Mouse (Mus musculus) forebrain, postnatal 0 days (tissue): ENCODE data around the gene Grtp1. TPM values are rescaled to one million over a fixed set of nuclear protein-coding genes. Genes with fewer than 3 reads are reported as not detected.
"Not testable (repeated sequence)": the region's sequence is repeated elsewhere in the genome, so short reads cannot be mapped to it uniquely, and the experiment has no call there.

Experiments
- ATAC-seq: fragments of 200-750 bp; cut with Nextera tagmentation; 2 replicates; pipeline ENCODE4 v1.8.0; 2017; ENCODE audit warnings: mild to moderate bottlenecking, moderate library complexity
- DNase-seq: peaks from one replicate; pipeline ENCODE4 v3.0.0-alpha.2; 2015
- H3K27ac ChIP-seq: fragments of 300-500 bp; sonication (generic); 2 replicates; pipeline ENCODE4 v1.5.1; 2014; ENCODE audit warnings: low read depth, mild to moderate bottlenecking, antibody characterized with exemption, low read length, moderate library complexity, mixed read lengths
- H3K27me3 ChIP-seq: fragments of 300-500 bp; sonication (generic); 2 replicates; pipeline ENCODE4 v1.6.1; 2014; ENCODE audit warnings: mild to moderate bottlenecking, low read length, mixed read lengths; ENCODE audit not compliant: insufficient read depth
- H3K36me3 ChIP-seq: fragments of 300-500 bp; sonication (generic); 2 replicates; pipeline ENCODE4 v1.6.1; 2014; ENCODE audit warnings: mild to moderate bottlenecking, moderate library complexity; ENCODE audit not compliant: insufficient read depth
- H3K4me1 ChIP-seq: fragments of 300-500 bp; sonication (generic); 2 replicates; pipeline ENCODE4 v1.6.1; 2014; ENCODE audit warnings: antibody characterized with exemption; ENCODE audit not compliant: insufficient read depth
- H3K4me2 ChIP-seq: fragments of 300-500 bp; sonication (generic); 2 replicates; pipeline ENCODE4 v1.6.1; 2014; ENCODE audit warnings: low read depth, mild to moderate bottlenecking, moderate library complexity
- H3K4me3 ChIP-seq: fragments of 300-500 bp; sonication (generic); 2 replicates; pipeline ENCODE4 v1.5.1; 2014; ENCODE audit warnings: low read depth, low read length, mixed read lengths
- H3K9ac ChIP-seq: fragments of 300-500 bp; sonication (generic); 2 replicates; pipeline ENCODE4 v1.6.1; 2014; ENCODE audit warnings: mild to moderate bottlenecking
- H3K9me3 ChIP-seq: fragments of 300-500 bp; sonication (generic); 2 replicates; pipeline ENCODE4 v1.6.1; 2016; ENCODE audit warnings: low read length
- CTCF ChIP-seq: sonication (generic); IDR thresholded peaks from 2 replicates; pipeline ENCODE4 v1.5.1; 2016; ENCODE audit warnings: antibody characterized with exemption, control low read depth, low read depth
- WGBS: fragments of 180-500 bp; shearing (Covaris S2); extraction: QIAGEN DNeasy Blood & Tissue Kit; methylation state at CpG from one replicate; pipeline ENCODE4 v1.1.7; 2014; 5-methylcytosine and 5-hydroxymethylcytosine counted together
- polyA plus RNA-seq: library from polyadenylated mRNA; unstranded; fragments of >200 nt; fragmentation: Nextera tagmentation; extraction: Ambion mirVana; gene quantifications from 2 replicates; pipeline ENCODE4 v1.2.1, GENCODE M21; 2015
- total RNA-seq: library from RNA; depleted of rRNA; stranded (reverse); fragments of >200 nt; gene quantifications from 2 replicates; pipeline ENCODE4 v1.2.3, GENCODE M21; 2014

The Grtp1 gene
- total and polyA plus RNA-seq, 2 experiments from 2014 or later, result 10.8 to 17.2 TPM

GRCm38 (mm10) chr8:13150929-13151328, 49.5 kb downstream of the Grtp1 start:
- ATAC-seq (no peak), DNase-seq (no peak)
- Histone ChIP-seq H3K4me1 (no peaks in the 10 kb centered on the region), H3K9ac (no peak overlapping the region), H3K27me3 (no peaks in the 10 kb centered on the region), H3K36me3 (peaks cover 31% of the 10 kb centered on the region), H3K4me3 (no peak overlapping the region), H3K4me2 (no peak overlapping the region), H3K9me3 (no peaks in the 10 kb centered on the region), H3K27ac (no peak overlapping the region)
- no peak for TF ChIP-seq CTCF
- WGBS, result 88% methylated on average over 2 of the region's 2 CpGs

- Histone ChIP-seq H3K27me3 (no peaks in the 10 kb centered on the region), H3K4me3 (no peak overlapping the region), H3K27ac (no peak overlapping the region), H3K36me3 (peaks cover 41% of the 10 kb centered on the region), H3K4me2 (no peak overlapping the region), H3K4me1 (no peaks in the 10 kb centered on the region), H3K9ac (no peak overlapping the region), H3K9me3 (no peaks in the 10 kb centered on the region)
- ATAC-seq, result no peak
- 66% methylated on average over 5 of the region's 5 CpGs for WGBS
- no peak for DNase-seq
- no peak for TF ChIP-seq CTCF
Observed at GRCm38 (mm10) chr8:13149866-13150265, 50.6 kb downstream of the Grtp1 start.

GRCm38 (mm10) chr8:13149287-13149686, 51.1 kb downstream of the Grtp1 start:
- WGBS, result 99% methylated on average over 2 of the region's 2 CpGs
- TF ChIP-seq CTCF, result peak; percentile 11; the same call in 1 of the 2 replicates
- DNase-seq, result no peak
- no peaks in the 10 kb centered on the region for H3K4me1 ChIP-seq
- H3K4me2 ChIP-seq, result no peak overlapping the region
- H3K27me3 ChIP-seq, result no peaks in the 10 kb centered on the region
- H3K9ac ChIP-seq, result no peak overlapping the region
- no peak overlapping the region for H3K27ac ChIP-seq
- no peak overlapping the region for H3K4me3 ChIP-seq
- H3K36me3 ChIP-seq, result peaks cover 42% of the 10 kb centered on the region
- H3K9me3 ChIP-seq, result no peaks in the 10 kb centered on the region
- ATAC-seq, result no peak

GRCm38 (mm10) chr8:13148476-13148875, 51.9 kb downstream of the Grtp1 start:
- Histone ChIP-seq H3K4me3 (no peak overlapping the region), H3K4me1 (no peaks in the 10 kb centered on the region), H3K27me3 (no peaks in the 10 kb centered on the region), H3K27ac (no peak overlapping the region), H3K9ac (no peak overlapping the region), H3K36me3 (peaks cover 45% of the 10 kb centered on the region), H3K4me2 (no peak overlapping the region), H3K9me3 (no peaks in the 10 kb centered on the region)
- DNase-seq (no peak), ATAC-seq (no peak)
- 93% methylated on average over 2 of the region's 2 CpGs for WGBS
- no peak for TF ChIP-seq CTCF

- Histone ChIP-seq H3K9ac (no peak overlapping the region), H3K27ac (no peak overlapping the region), H3K4me1 (no peaks in the 10 kb centered on the region), H3K4me3 (no peak overlapping the region), H3K4me2 (no peak overlapping the region), H3K9me3 (no peaks in the 10 kb centered on the region), H3K36me3 (peaks cover 97% of the 10 kb centered on the region), H3K27me3 (no peaks in the 10 kb centered on the region)
- TF ChIP-seq CTCF, result no peak
- ATAC-seq, result no peak
- no peak for DNase-seq
- WGBS, result 91% methylated on average over 5 of the region's 5 CpGs
Observed at GRCm38 (mm10) chr8:13141681-13142080, 58.7 kb downstream of the Grtp1 start.

- no peaks in the 10 kb centered on the region for H3K4me1 ChIP-seq
- H3K27ac ChIP-seq, result no peak overlapping the region
- no peak overlapping the region for H3K4me2 ChIP-seq
- no peak overlapping the region for H3K9ac ChIP-seq
- ATAC-seq (no peak), DNase-seq (no peak)
- H3K4me3 ChIP-seq, result no peak overlapping the region
- no peaks in the 10 kb centered on the region for H3K9me3 ChIP-seq
- no peaks in the 10 kb centered on the region for H3K27me3 ChIP-seq
- H3K36me3 ChIP-seq, result peaks cover 96% of the 10 kb centered on the region
- TF ChIP-seq CTCF, result no peak
- 98% methylated on average over 6 of the region's 6 CpGs for WGBS
Observed at GRCm38 (mm10) chr8:13139641-13140182, 60.7 kb downstream of the Grtp1 start.

- peaks cover 84% of the 10 kb centered on the region for H3K36me3 ChIP-seq
- TF ChIP-seq CTCF, result peak; percentile 54
- not testable (repeated sequence) for H3K9ac ChIP-seq, H3K27ac ChIP-seq, H3K27me3 ChIP-seq, H3K9me3 ChIP-seq, ATAC-seq, H3K4me2 ChIP-seq, H3K4me1 ChIP-seq, H3K4me3 ChIP-seq
- 65% methylated on average over 9 of the region's 9 CpGs for WGBS
- DNase-seq, result peak; percentile 68
Observed at GRCm38 (mm10) chr8:13132220-13132619, 68.2 kb downstream of the Grtp1 start.
